Mouse (Mus musculus): ENCODE measurements around the gene Nav3. TPM values are rescaled to one million over a fixed set of nuclear protein-coding genes. Genes with fewer than 3 reads are reported as not detected.

The Nav3 gene
- total and polyA plus RNA-seq, 3 experiments: not detected

GRCm38 (mm10) chr10:109764412-109765101, 691.4 kb downstream of the Nav3 start:
- no peaks in the 10 kb centered on the region for H3K9me3 ChIP-seq (replicated peaks; ENCODE audit: insufficient read depth, low read length)
- no peaks in the 10 kb centered on the region for H3K27me3 ChIP-seq (ENCODE audit: control insufficient read depth in 1 of 2, insufficient read depth in 2 of 2, low read length in 2 of 2)
- no peak overlapping the region for H3K9ac ChIP-seq (ENCODE audit: control insufficient read depth, low read depth, low read length, poor library complexity, severe bottlenecking)
- DNase-seq (ENCODE audit: low read depth, low spot score): no peak
- no peaks in the 10 kb centered on the region for H3K36me3 ChIP-seq (ENCODE audit: control insufficient read depth in 1 of 2, insufficient read depth in 2 of 2, low read length in 2 of 2)
- TF ChIP-seq GABPA (IDR thresholded peaks at IDR 0.05; ENCODE audit: low read depth, low read length): no peak
- no peak for TF ChIP-seq ZNF384 (IDR thresholded peaks at IDR 0.05; ENCODE audit: low read depth, low read length)
- TF ChIP-seq SMC3 (IDR thresholded peaks at IDR 0.05; ENCODE audit: low read depth, low read length): no peak
- TF ChIP-seq MAFK (IDR thresholded peaks at IDR 0.05; ENCODE audit: borderline replicate concordance, low read depth, low read length): no peak
- no peak for TF ChIP-seq E2F4 (IDR thresholded peaks at IDR 0.05; ENCODE audit: borderline replicate concordance, low read depth, low read length)
- TF ChIP-seq MAZ (IDR thresholded peaks at IDR 0.05; ENCODE audit: low read depth, low read length): no peak
- no peak for TF ChIP-seq RAD21 (IDR thresholded peaks at IDR 0.05; ENCODE audit: low read depth, low read length)
- no peak for TF ChIP-seq NRF1 (IDR thresholded peaks at IDR 0.05; ENCODE audit: insufficient read depth, low read depth, low read length, poor library complexity, severe bottlenecking)
- no peak for TF ChIP-seq KAT2A (conservative IDR thresholded peaks at IDR 0.05; ENCODE audit: low read depth, low read length)
- TF ChIP-seq HCFC1 (IDR thresholded peaks at IDR 0.05; ENCODE audit: low read depth, low read length): no peak
- no peak for TF ChIP-seq USF1 (IDR thresholded peaks at IDR 0.05; ENCODE audit: low read depth, low read length)
- no peak for TF ChIP-seq MYC (IDR thresholded peaks at IDR 0.05; ENCODE audit: low read depth, low read length)
- TF ChIP-seq GATA1 (IDR thresholded peaks at IDR 0.05; ENCODE audit: low read depth, low read length): no peak
- no peak for TF ChIP-seq ZKSCAN1 (IDR thresholded peaks at IDR 0.05; ENCODE audit: low read depth, low read length)
- TF ChIP-seq TAL1 (IDR thresholded peaks at IDR 0.05; ENCODE audit: low read length): no peak
- TF ChIP-seq MEF2A (IDR thresholded peaks at IDR 0.05; ENCODE audit: extremely low read depth, insufficient replicate concordance, low read depth, low read length, poor library complexity, severe bottlenecking): no peak
- TF ChIP-seq UBTF (IDR thresholded peaks at IDR 0.05; ENCODE audit: borderline replicate concordance, insufficient read depth, low read depth, low read length): no peak
- no peak for TF ChIP-seq MYB (IDR thresholded peaks at IDR 0.05; ENCODE audit: low read depth, low read length)
- TF ChIP-seq ELF1 (IDR thresholded peaks at IDR 0.05; ENCODE audit: low read depth, low read length): no peak
- no peaks in the 10 kb centered on the region for H3K4me1 ChIP-seq (ENCODE audit: control insufficient read depth in 1 of 2, insufficient read depth in 2 of 2, low read length in 2 of 2)
- H3K79me2 ChIP-seq (ENCODE audit: control insufficient read depth, insufficient read depth, low read length, poor library complexity): no peaks in the 10 kb centered on the region
- H3K4me3 ChIP-seq (ENCODE audit: control insufficient read depth in 1 of 2, insufficient read depth in 1 of 2, low read depth in 2 of 2, low read length in 2 of 2): no peak overlapping the region
- no peak overlapping the region for H3K27ac ChIP-seq (ENCODE audit: control insufficient read depth, low read depth, low read length)

Measured in MEL (cell line).